Mouse (Mus musculus) inflammation-experienced regulatory T-cells (primary cell): Measurements from ENCODE around the gene Mfn2. TPM values are rescaled to one million over a fixed set of nuclear protein-coding genes. Genes with fewer than 3 reads are reported as not detected.

Experiments used
- polyA plus RNA-seq, 2 experiments: library from polyadenylated mRNA; unstranded; fragments of 100-300 nt; shearing (Covaris generic); gene quantifications; one replicate each; pipeline ENCODE4 v1.2.1; 2017

Gene Mfn2
- polyA plus RNA-seq, result 10 to 100 TPM; 39.1 to 40.3 TPM

GRCm38 (mm10) chr4:147904313-147905089 lies at the start of gene Mfn2:
Mfn2 (minus strand) TSS chr4:147904704.

GRCm38 (mm10) chr4:147940576-147941044 lies 36.1 kb upstream of the Mfn2 start, which contains the start of gene 2510039O18Rik:
2510039O18Rik (plus strand) TSS chr4:147940895.

DNA sequence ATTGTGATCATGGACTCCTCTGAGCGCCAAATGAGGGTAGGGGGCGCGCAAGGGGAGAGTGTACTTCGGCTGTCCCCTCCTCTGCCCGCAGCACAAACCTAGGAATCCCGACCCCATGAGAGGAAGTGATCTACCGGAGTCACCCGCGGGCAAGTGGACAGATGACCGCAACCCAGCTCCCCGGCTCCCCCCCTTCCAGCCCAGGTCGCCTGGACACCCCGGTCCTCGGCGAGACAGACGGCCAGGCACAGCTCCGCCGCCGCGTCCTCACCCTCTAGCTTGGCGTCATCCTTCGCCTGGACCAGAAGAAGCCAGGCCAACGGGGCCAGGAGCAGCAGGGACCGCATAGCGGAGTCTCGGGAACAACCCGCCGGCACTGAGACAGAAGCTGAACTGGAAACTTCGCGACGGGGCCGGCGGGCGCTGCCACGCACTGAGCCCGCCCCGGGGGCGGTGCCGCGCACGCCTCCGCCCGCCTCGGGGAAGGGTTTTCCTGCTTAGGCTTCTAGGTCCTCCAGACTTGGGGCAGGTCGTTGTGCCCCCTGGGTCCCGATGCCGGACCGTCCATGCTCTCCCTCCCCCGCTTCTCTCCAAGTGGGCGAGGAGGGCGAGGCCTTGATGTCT lies 31.9 kb upstream of the Mfn2 start, which contains the start of gene Plod1:
TSS of gene Plod1 (minus strand) at position 437 of the 624 bp plus-strand sequence.

DNA sequence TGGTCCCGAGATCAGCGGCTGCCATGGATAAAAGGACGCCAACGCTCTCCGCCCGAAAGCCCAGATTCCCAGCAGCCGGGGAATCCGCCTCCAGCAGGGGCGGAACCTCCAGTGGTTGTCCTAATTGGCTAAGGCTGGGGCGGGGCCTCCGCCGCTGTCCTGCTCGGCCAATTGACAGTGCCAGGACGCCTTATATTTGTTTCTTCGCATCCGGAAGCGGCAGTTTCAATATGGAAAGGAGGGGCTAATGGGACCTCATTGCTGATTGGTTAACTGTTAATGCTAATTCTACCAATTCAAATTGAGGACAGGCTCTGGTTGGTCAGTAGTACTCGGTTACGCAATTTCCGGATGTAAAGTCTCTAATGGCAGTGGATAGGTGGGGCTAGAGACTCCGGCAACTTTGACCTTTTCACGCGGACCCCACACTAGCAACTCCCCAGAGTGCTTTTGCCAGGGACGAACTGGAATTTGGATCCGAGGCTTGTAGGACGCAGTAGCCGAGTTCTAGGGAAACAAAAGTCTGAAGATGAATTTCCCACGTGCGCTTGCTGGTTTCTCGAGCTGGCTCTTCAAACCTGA lies 36.0 kb downstream of the Mfn2 start, which contains the start of the genes Miip and Fv1:
TSS of gene Miip (minus strand) at position 367 of the 582 bp plus-strand sequence.
TSS of gene Fv1 (plus strand) at position 530 of the 582 bp plus-strand sequence.

DNA sequence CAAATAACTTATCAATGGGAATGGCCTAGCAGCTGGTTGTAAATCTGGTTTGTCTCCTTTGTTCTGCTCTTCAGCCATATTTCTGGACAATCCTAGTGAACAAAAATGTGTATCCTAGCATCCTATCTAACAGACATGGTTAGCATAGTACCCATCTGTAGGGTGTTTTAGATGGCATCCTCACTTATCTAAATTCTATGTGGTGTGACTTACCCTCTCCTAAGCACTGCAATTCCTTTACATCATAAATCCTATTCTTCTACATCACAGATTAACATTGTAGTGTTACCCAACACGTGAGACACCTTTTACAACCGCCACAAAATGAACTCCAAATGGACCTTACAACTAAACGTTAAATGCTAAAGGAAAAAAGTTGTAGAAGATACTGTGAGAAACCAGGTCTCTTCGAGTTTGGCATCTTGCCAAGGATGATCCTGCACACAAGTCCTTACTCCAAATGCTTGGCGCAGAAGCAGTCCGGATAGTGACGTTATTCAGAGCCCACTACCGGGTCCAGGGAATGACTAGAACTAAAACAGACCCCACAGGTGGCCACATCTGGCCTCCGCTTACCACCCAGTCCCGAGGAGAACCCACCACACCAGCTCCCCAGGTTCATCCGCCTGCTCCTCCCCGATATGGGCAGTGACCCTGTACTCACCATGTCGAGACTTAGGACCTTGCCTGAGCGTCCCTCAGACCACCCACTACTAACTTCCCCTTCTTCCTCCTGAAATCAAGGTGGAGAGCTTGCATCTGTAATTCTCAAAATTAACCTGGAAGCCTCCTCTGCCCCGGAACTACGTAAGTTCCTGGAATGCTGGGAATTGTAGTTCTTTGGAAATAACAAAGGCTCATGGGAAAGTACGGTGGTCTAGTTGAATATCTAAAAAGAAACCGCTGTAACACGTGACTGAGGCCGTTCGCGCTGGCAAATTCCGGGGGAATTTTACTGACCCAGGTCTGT lies 56.6 kb downstream of the Mfn2 start, which contains the start of gene Zfp933:
TSS of gene Zfp933 (minus strand) at position 753 of the 970 bp plus-strand sequence.

Other genes with a start within 250 kb of the Mfn2 start
- gene Zfp534, start 202.2 kb downstream of the Mfn2 start, polyA plus RNA-seq, result 1 to 10 TPM in 1 of 2 experiments, under 1 TPM in 1; 0.43 to 1.1 TPM
- 10 to 100 TPM; 17.2 to 23.4 TPM for gene Zfp984, start 94.9 kb downstream of the Mfn2 start, polyA plus RNA-seq
- 1 to 10 TPM; 4.1 to 5.6 TPM for gene Zfp933, start 56.3 kb downstream of the Mfn2 start, polyA plus RNA-seq
- gene Miip, start 35.9 kb downstream of the Mfn2 start, polyA plus RNA-seq, result 100 to 1,000 TPM; 106 to 133 TPM
- 1 to 10 TPM; 4.5 to 4.9 TPM for gene Fv1, start 35.7 kb downstream of the Mfn2 start, polyA plus RNA-seq
- 10 to 100 TPM in 1 of 2 experiments, 1 to 10 TPM in 1; 5.8 to 11.6 TPM for gene Plod1, start 32.1 kb upstream of the Mfn2 start, polyA plus RNA-seq
- 100 to 1,000 TPM in 1 of 2 experiments, 10 to 100 TPM in 1; 99.8 to 122 TPM for gene 2510039O18Rik, start 36.2 kb upstream of the Mfn2 start, polyA plus RNA-seq
- under 1 TPM in 1 of 2 experiments, not detected in 1; 0.61 TPM for gene Nppb, start 81.1 kb upstream of the Mfn2 start, polyA plus RNA-seq
- 1 to 10 TPM in 1 of 2 experiments, not detected in 1; 1.0 TPM for gene Nppa, start 96.0 kb upstream of the Mfn2 start, polyA plus RNA-seq
- gene Clcn6, start 134.1 kb upstream of the Mfn2 start, polyA plus RNA-seq, result 10 to 100 TPM in 1 of 2 experiments, 1 to 10 TPM in 1; 6.3 to 11.0 TPM
- gene Mthfr, start 134.4 kb upstream of the Mfn2 start, polyA plus RNA-seq, result 10 to 100 TPM; 14.5 TPM
- 10 to 100 TPM; 13.1 to 17.6 TPM for gene Agtrap, start 183.3 kb upstream of the Mfn2 start, polyA plus RNA-seq
- gene Mad2l2, start 225.7 kb upstream of the Mfn2 start, polyA plus RNA-seq, result 10 to 100 TPM; 39.3 to 41.3 TPM
- under 1 TPM in 1 of 2 experiments, not detected in 1; 0.07 TPM for gene Draxin, start 226.0 kb upstream of the Mfn2 start, polyA plus RNA-seq
- gene Fbxo6, start 247.4 kb upstream of the Mfn2 start, polyA plus RNA-seq, result 10 to 100 TPM; 52.0 to 58.4 TPM